Mouse (Mus musculus): ENCODE results near the gene Sertad3. TPM values are rescaled to one million over a fixed set of nuclear protein-coding genes. Genes with fewer than 3 reads are reported as not detected.
A peak's percentile ranks its signal among the peaks of the same experiment; 100 is the strongest.

Gene Sertad3
- polyA plus RNA-seq, 1 experiment = 11.8 TPM

DNA sequence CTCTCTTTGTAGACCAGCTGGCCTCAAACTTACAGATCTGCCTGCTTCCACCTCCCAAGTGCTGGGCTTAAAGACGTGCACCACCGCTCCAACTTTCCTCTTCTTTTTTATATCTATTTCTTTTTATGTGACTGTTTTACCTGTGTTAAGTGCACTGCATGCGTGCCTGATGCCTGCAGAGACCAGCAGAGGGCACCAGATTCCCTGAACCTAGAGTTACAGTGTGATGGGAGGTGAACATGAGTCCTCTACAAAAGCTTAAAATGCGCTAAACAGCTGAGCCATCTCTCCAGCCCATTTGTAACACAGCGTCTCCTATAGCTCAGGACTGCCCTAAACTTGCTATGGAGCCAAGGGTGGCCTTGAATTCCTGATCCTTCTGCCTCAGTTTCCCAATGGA lies 36.0 kb upstream of the Sertad3 start:
- Histone ChIP-seq H3K27me3 (ENCODE audit: control insufficient read depth, insufficient read depth, low read length, poor library complexity, severe bottlenecking) (no peaks in the 10 kb centered on the region), H3K36me3 (ENCODE audit: control insufficient read depth, insufficient read depth, low read length, poor library complexity, severe bottlenecking) (no peaks in the 10 kb centered on the region), H3K9me3 (replicated peaks; ENCODE audit: control insufficient read depth, insufficient read depth, low read length, poor library complexity, severe bottlenecking) (no peaks in the 10 kb centered on the region), H3K4me3 (ENCODE audit: low read depth, low read length) (no peak overlapping the region), H3K27ac (ENCODE audit: insufficient read depth, low read length) (no peak overlapping the region), H3K9ac (ENCODE audit: low read depth, poor library complexity, severe bottlenecking) (no peak overlapping the region), H3K4me1 (ENCODE audit: control insufficient read depth, insufficient read depth, low read length) (no peaks in the 10 kb centered on the region)
- TF ChIP-seq EP300 (IDR thresholded peaks at IDR 0.05; ENCODE audit: insufficient read depth, low read depth, low read length) (no peak), CTCF (IDR thresholded peaks at IDR 0.05; ENCODE audit: low read depth, low read length) (peak; percentile 83)

DNA sequence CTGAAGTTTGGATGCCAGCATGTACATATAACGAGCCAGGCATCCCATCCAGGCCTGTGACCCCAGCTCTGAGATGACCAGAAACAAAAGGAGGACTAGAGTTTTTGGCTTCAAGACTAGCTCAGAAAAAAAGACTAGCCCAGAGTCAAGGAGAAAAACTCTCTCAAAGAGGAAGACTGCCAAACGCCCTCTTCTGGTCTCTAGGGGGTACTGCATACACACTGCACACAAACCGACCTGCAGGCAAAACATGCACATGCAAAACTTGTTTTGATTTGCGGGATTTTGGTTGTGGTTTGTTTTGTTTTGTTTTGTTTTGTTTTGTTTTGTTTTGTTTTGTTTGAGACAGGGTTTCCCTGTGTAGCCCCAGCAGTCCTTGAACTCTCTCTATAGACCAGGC lies 33.6 kb upstream of the Sertad3 start:
- TF ChIP-seq CTCF (IDR thresholded peaks at IDR 0.05; ENCODE audit: low read depth, low read length) (peak; percentile 19), POLR2A (IDR thresholded peaks at IDR 0.05; ENCODE audit: insufficient read depth, low read length) (no peak), EP300 (IDR thresholded peaks at IDR 0.05; ENCODE audit: insufficient read depth, low read depth, low read length) (no peak)
- Histone ChIP-seq H3K4me3 (ENCODE audit: low read depth, low read length) (no peak overlapping the region), H3K9me3 (replicated peaks; ENCODE audit: control insufficient read depth, insufficient read depth, low read length, poor library complexity, severe bottlenecking) (no peaks in the 10 kb centered on the region), H3K4me1 (ENCODE audit: control insufficient read depth, insufficient read depth, low read length) (no peaks in the 10 kb centered on the region), H3K27me3 (ENCODE audit: control insufficient read depth, insufficient read depth, low read length, poor library complexity, severe bottlenecking) (no peaks in the 10 kb centered on the region), H3K36me3 (ENCODE audit: control insufficient read depth, insufficient read depth, low read length, poor library complexity, severe bottlenecking) (no peaks in the 10 kb centered on the region), H3K9ac (ENCODE audit: low read depth, poor library complexity, severe bottlenecking) (no peak overlapping the region), H3K27ac (ENCODE audit: insufficient read depth, low read length) (no peak overlapping the region)

DNA sequence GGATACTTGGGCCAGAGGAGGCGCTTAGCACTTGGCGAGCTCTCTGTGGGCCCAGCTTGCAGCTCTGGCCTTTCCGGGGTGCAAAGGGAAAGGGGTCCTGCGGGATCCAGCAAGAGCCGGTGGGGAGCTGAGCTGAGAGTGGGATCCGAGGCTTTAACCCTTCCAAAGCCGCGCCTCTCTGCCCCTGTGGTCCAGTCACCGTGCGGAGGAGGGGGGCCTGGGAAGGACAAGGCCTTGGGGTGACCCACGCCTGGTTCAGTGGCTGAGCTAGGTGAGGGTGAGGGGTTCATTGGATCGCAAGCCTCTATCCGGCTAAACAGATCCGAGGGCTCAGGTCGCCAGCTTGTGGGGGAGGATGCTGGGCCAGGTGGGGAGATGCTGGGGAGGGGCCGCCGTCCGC lies 27.5 kb upstream of the Sertad3 start:
- Histone ChIP-seq H3K9ac (ENCODE audit: low read depth, poor library complexity, severe bottlenecking) (peak overlapping the region; percentile 73), H3K27ac (ENCODE audit: insufficient read depth, low read length) (no peak overlapping the region), H3K36me3 (ENCODE audit: control insufficient read depth, insufficient read depth, low read length, poor library complexity, severe bottlenecking) (no peaks in the 10 kb centered on the region), H3K4me1 (ENCODE audit: control insufficient read depth, insufficient read depth, low read length) (no peaks in the 10 kb centered on the region), H3K27me3 (ENCODE audit: control insufficient read depth, insufficient read depth, low read length, poor library complexity, severe bottlenecking) (no peaks in the 10 kb centered on the region; the same call in 1 of the 2 replicates), H3K4me3 (ENCODE audit: low read depth, low read length) (peak overlapping the region; percentile 82), H3K9me3 (replicated peaks; ENCODE audit: control insufficient read depth, insufficient read depth, low read length, poor library complexity, severe bottlenecking) (no peaks in the 10 kb centered on the region)
- TF ChIP-seq CTCF (IDR thresholded peaks at IDR 0.05; ENCODE audit: low read depth, low read length) (no peak), EP300 (IDR thresholded peaks at IDR 0.05; ENCODE audit: insufficient read depth, low read depth, low read length) (no peak), POLR2A (IDR thresholded peaks at IDR 0.05; ENCODE audit: insufficient read depth, low read length) (no peak)

DNA sequence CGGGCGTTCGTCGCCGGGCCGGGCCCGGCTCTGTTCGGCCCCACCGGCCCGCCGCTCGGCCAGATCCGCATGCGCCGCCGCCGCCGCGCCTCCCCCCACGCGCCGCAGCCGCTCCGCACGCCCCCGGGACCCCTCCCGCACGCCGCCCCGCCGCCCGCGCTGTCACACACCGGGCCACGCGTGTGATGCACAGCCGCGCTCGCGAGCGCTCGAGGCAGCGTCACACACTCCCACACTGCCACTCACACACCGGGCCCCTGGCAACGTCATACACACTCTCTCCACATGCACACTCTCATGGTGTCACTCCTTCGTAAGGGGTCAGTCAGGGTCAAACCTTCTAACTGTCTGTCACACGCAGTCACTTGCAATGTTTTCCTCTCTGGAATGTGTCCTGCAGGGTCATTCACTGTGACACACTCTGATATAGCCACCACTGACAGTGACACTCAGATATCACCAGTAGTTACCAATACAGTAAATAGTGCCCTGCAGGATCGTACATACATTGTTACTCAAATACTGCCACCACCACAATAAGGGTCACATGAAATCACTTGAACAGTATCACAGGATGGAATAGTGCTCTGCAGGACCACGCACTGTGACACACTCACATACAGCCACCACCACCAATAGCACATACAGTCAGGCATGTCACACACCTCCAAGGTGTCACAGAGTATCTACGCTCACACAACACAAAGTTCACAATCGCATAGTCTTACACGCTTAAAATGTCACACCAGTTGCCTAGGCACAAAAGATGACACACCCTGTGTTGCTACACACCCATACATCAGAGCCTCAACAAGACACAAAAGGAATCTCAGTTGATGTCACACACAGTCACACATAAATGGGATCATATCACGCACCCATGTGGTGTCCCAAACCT lies 26.8 kb upstream of the Sertad3 start:
- Histone ChIP-seq H3K4me1 (ENCODE audit: control insufficient read depth, insufficient read depth, low read length) (no peaks in the 10 kb centered on the region), H3K9me3 (replicated peaks; ENCODE audit: control insufficient read depth, insufficient read depth, low read length, poor library complexity, severe bottlenecking) (no peaks in the 10 kb centered on the region), H3K36me3 (ENCODE audit: control insufficient read depth, insufficient read depth, low read length, poor library complexity, severe bottlenecking) (no peaks in the 10 kb centered on the region), H3K9ac (ENCODE audit: low read depth, poor library complexity, severe bottlenecking) (peak overlapping the region; percentile 73), H3K4me3 (ENCODE audit: low read depth, low read length) (peak overlapping the region; percentile 82), H3K27me3 (ENCODE audit: control insufficient read depth, insufficient read depth, low read length, poor library complexity, severe bottlenecking) (no peaks in the 10 kb centered on the region; the same call in 1 of the 2 replicates), H3K27ac (ENCODE audit: insufficient read depth, low read length) (no peak overlapping the region)
- no peak for TF ChIP-seq POLR2A (IDR thresholded peaks at IDR 0.05; ENCODE audit: insufficient read depth, low read length)
- TF ChIP-seq CTCF (IDR thresholded peaks at IDR 0.05; ENCODE audit: low read depth, low read length) = no peak
- no peak for TF ChIP-seq EP300 (IDR thresholded peaks at IDR 0.05; ENCODE audit: insufficient read depth, low read depth, low read length)

DNA sequence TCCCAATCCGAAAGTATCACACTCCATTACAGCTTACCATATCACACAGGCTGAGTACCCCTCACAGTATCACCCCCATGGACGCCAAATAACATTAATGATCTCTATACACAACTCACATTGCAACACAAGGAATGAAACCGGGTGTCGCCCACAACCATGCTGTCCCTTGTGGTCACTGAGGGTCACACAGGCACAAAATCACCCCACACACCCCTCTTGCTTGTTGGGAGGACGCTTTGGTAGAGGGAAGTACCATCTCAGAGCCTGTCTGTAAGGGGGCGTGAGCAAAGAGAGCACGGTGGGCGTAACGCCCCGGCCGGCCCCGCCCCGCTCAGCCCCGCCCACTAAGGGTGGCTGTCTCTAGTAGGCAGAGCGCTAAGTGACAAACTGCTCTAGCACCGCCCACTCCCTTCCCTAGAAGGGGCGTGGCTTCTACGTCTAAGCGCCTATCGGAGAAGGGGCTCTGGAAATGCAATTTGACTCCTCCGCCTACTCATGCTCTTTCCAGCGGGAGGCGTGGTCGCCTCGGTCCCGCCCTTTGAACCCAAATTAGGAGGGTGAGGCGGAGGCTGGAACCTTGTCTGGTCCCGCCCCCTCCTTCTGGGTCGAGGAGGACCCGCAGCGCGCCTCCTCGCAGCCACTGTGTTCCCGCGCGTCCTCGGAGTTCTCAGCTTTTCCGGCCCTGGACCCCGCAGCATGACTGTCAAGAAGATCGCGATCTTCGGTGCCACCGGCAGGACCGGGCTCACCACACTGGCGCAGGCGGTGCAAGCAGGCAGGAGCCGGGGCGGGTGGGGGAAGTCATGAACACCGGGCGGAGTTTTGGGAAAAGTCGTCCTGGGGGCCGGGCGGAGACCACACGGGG lies 25.9 kb upstream of the Sertad3 start, which contains the start of the genes Sptbn4 and Blvrb:
TSS of gene Sptbn4 (minus strand) at position 268 of the 868 bp plus-strand sequence.
TSS of gene Blvrb (plus strand) at position 560 of the 868 bp plus-strand sequence.
- peak within 1 kb of the TSS; percentile 73 for H3K9ac ChIP-seq (ENCODE audit: low read depth, poor library complexity, severe bottlenecking)
- no peaks in the 10 kb centered on the region for H3K36me3 ChIP-seq (ENCODE audit: control insufficient read depth, insufficient read depth, low read length, poor library complexity, severe bottlenecking)
- no peaks in the 10 kb centered on the region for H3K4me1 ChIP-seq (ENCODE audit: control insufficient read depth, insufficient read depth, low read length)
- TF ChIP-seq POLR2A (IDR thresholded peaks at IDR 0.05; ENCODE audit: insufficient read depth, low read length) (peak; percentile 66), EP300 (IDR thresholded peaks at IDR 0.05; ENCODE audit: insufficient read depth, low read depth, low read length) (no peak)
- 0 out of 2 replicates have a peak within 1 kb of the TSS, but pooled peaks have one; percentile 53 for H3K27ac ChIP-seq (ENCODE audit: insufficient read depth, low read length)
- H3K4me3 ChIP-seq (ENCODE audit: low read depth, low read length) = peak within 1 kb of the TSS; percentile 72
- no peaks in the 10 kb centered on the region; the same call in 1 of the 2 replicates for H3K27me3 ChIP-seq (ENCODE audit: control insufficient read depth, insufficient read depth, low read length, poor library complexity, severe bottlenecking)
- H3K9me3 ChIP-seq (replicated peaks; ENCODE audit: control insufficient read depth, insufficient read depth, low read length, poor library complexity, severe bottlenecking) = no peaks in the 10 kb centered on the region

Measured in ES-Bruce4 (cell line).